Mouse (Mus musculus): Measurements from ENCODE around the gene Fastkd2.

Fastkd2 gene

DNA sequence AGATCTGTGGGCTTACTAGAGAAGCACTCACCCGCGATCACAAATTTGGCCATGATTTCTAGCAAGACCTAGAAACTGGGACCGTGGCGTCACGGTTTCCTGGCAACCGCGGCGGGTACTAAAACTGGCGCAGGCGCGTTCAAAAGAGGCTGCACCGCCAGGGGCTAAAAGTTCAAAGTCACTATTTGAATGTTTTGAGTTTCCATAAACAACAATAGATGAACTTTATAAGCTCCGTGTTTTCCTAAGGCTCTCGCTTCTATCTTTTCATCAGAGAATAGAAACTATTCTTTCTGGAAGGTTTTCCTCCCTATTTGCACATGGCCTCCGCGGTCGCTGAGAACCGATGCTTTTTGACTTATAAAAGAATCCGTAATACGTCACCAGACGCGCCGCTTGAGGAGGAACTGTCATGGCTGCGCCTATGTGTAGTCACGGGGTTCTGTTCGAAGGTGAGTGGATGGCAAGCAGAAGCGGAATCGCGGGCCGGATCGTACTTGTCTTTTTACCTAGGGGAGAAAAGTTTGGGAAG lies at the start of gene Fastkd2, which contains the start of gene Mdh1b:
TSS of gene Fastkd2 (plus strand) at position 375 of the 532 bp plus-strand sequence.
TSS of gene Mdh1b (minus strand) at position 79 of the 532 bp plus-strand sequence.
- DNase-seq (ENCODE audit: extremely low read depth, low read depth): no peak

GRCm38 (mm10) chr1:63686827-63687226 lies 43.6 kb upstream of the Fastkd2 start, which contains the start of gene Dytn:
TSS of gene Dytn (minus strand) at chr1:63686927.
- DNase-seq (ENCODE audit: extremely low read depth, low read depth): no peak

DNA sequence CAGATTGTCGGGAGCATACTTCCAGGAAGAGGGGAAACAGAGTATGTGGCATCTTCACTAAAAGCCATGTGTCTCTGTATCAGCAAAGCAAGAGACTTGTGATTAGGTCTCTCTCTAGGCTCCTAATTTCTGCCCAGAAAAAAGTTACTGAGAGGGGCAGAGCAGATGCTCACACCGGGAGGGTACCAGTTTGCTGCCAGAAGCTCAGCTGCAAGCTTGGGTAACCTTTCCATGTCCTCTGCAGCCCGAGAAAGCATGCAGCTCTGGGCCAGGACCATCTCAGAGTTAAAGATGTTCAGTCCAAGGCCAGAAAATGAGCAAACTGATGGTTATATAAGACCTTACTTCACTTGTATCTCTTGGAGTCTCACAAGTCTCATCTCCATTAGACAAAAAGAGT lies 33.6 kb upstream of the Fastkd2 start:
- DNase-seq (ENCODE audit: extremely low read depth, low read depth): no peak

- no peak for DNase-seq (ENCODE audit: extremely low read depth, low read depth)
Observed at GRCm38 (mm10) chr1:63705733-63706132, 24.7 kb upstream of the Fastkd2 start.

DNA sequence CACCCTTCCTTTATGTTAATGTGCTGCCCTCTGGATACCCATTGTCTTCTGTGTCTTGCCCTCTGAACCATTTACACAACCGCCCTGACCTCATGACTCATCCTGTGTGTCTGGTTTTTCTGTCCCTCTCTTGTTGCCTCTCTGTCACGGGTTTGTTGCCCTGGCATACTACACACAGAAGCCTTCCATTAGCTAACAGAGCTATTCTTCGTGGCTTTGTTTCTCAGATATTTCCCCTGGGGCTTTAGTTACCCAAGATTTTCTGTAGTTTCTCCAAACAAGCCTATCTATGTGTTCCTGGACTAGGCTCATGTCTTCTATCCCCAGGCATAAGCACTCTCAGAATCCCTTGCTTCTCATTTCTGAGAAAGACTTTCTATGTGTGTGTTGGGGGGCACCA lies 21.5 kb upstream of the Fastkd2 start:
- DNase-seq (ENCODE audit: extremely low read depth, low read depth): no peak

GRCm38 (mm10) chr1:63720161-63720560 lies 10.3 kb upstream of the Fastkd2 start:
- DNase-seq (ENCODE audit: extremely low read depth, low read depth): no peak

DNA sequence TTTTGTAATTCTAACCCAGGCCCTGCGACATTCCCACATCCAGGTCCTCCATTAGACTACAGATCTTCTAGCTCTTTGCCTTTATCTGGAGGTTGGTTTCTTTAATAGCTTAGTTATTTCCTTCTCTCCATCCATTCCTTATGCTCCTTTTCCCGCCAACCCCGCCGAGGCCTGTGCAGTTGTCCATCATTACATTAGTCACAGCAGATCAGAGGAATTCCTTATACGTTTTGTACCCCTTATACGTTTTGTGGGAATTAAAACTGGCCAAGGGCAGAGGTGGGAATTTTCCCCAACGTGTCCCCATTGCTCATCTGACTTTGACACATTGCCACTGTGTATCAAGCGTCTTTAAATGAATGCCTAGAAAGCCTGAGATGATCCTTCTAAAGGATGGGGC lies 618 bp upstream of the Fastkd2 start:
- DNase-seq (ENCODE audit: extremely low read depth, low read depth): no peak

DNA sequence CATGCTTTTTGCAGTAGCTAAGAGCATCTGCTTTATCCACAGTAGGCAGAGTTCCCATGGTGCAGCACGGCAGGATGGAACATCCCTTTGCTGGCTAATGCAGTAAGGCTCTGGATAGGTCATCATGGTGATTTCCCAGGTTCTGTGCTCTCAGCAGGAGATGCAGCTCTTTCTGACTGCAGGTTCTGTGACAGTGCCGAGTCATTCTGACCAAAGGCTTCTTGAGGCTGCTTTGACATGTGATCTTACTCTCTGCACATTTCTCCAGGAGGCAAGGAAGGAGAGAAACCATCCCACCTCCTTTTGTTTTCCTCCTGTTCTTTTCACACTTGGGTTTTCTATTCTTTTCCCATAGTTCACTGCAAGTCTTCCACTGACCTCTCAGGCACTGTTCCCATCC lies 25.6 kb downstream of the Fastkd2 start:
- DNase-seq (ENCODE audit: extremely low read depth, low read depth): no peak

DNA sequence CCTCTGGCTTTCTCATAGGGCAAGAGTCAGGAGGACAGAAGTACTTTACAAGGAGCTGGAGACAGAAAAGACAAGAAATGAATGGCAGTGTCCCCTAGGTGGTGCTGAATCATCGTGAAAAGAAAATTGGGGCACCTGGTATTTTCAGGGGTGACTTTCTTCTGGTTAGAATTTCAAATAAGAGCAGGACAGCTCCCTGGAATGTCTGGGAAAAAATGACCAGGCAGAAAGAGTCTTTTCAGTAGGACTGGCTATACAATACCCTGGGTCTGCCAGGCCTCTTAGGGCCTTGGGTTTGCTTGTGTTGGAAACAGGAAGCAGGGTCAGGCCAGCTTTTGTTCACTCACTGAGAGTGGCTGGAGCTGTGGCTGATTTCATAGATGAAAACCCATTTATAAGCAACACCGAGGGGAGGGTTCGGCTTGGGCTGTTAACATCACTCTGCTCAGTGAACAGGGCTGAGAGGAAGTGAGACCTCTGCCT lies 32.8 kb downstream of the Fastkd2 start:
- DNase-seq (ENCODE audit: extremely low read depth, low read depth): no peak

- no peak for DNase-seq (ENCODE audit: extremely low read depth, low read depth)
Observed at GRCm38 (mm10) chr1:63763881-63764386, 33.5 kb downstream of the Fastkd2 start.

DNA sequence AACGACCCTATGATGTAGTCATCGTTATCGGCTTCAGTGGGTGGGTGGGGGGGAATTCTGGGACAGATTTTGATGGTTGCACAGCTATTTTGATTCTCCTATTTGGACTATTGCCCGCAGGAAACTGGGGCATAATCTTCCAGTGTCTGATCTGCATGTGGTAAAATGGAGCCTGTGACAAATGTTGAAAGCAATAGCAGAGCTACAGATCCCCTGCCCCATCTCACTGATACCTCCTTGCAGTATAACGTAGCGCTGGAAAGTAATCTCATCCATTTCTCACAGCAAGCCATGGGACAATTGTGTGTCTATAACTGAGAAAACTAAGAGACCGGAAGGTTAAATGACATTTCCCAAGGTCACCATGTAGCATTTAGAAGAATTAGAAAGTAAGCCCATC lies 34.0 kb downstream of the Fastkd2 start:
- DNase-seq (ENCODE audit: extremely low read depth, low read depth): no peak

GRCm38 (mm10) chr1:63768112-63768511 lies 37.7 kb downstream of the Fastkd2 start:
- DNase-seq (ENCODE audit: extremely low read depth, low read depth): no peak

- DNase-seq (ENCODE audit: extremely low read depth, low read depth): no peak
Observed at GRCm38 (mm10) chr1:63769167-63769566, 38.8 kb downstream of the Fastkd2 start, which contains the start of gene 4933402D24Rik. TSS of gene 4933402D24Rik (minus strand) at chr1:63769267.

- no peak for DNase-seq (ENCODE audit: extremely low read depth, low read depth)
Observed at GRCm38 (mm10) chr1:63770309-63770708, 39.9 kb downstream of the Fastkd2 start.

- DNase-seq (ENCODE audit: extremely low read depth, low read depth): no peak
Observed at GRCm38 (mm10) chr1:63776396-63776795, 46.0 kb downstream of the Fastkd2 start.

DNA sequence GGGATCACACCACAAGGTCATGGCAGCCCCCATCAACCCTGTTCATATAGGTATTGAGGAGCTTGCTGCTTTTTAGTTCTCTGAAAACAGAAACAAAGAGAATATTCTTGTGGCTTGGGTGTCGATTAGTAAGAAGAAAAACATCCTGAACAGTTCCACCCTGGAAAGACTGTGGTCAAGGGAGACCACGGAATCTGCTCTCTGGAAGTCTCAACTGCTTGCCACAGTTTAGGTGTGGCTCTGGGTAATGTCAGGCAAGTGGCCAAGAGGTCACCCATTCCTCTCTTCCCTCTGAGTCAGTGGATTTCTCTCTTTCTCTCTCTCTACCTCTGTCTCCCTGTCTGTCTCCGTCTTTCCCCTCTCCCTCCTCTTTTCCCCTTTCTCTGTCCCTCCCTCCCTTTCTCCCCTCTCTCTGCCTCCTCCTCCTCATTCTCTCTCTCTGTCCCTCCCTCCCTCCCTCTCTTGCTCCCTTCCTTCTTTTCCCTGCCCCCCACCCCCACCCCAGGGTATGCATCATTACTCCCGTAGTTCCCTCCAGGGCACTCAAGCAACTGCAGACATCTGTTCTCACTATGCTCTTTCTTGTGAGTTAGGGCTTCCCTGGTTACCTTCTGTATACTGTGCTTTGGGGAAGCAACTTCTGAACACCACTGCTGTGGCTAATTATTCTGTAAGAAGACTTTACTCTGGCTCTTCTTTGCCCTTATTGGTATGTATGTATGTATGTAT lies 46.7 kb downstream of the Fastkd2 start:
- no peak for DNase-seq (ENCODE audit: extremely low read depth, low read depth)

DNA sequence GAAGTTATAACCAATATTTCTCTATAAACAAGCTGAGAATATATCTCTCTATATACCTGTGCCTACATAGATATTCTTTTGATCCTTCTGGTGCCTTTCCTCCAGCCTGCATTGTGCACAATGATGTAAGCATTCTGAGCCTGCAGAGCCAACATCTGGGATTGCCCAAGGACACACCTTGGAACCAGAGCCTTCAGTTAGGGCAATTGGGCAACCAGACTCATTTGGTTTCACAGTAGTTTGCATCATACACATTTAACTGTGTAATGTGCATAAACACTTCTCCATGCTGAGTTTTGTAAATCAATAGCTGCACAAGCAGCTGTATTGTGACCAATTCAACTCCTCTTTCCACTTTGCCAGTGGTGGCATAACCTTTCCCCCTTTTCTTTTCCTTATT lies 63.9 kb downstream of the Fastkd2 start:
- no peak for DNase-seq (ENCODE audit: extremely low read depth, low read depth)

Measured in MEL-GATA-1-ER (cell line).